Mouse (Mus musculus): ENCODE measurements around the gene Ptprb.

GRCm38 (mm10) chr10:116310516-116311210 lies 35.3 kb downstream of the Ptprb start:
- TF ChIP-seq CTCF (IDR thresholded peaks at IDR 0.05; ENCODE audit: low read depth) (no peak), EP300 (optimal IDR thresholded peaks at IDR 0.05) (no peak)

All from stomach, postnatal 0 days (tissue).